8 mouse cellular contexts compared by ENCODE assay signal in genomic region chr3:88552082-88552645, GRCm38 (mm10). TPM values are rescaled to one million over a fixed set of nuclear protein-coding genes. Genes with fewer than 3 reads are reported as not detected.
A peak's percentile ranks its signal among the peaks of the same experiment; 100 is the strongest.
DNase-seq lines count a peak whose midpoint lies in the region; ATAC-seq and TF ChIP-seq lines count a peak whose summit lies in the region.

No protein-coding gene starts in this region.

- H3K36me3 ChIP-seq in embryonic facial prominence, embryonic 13.5 days = peaks cover 24% of the 10 kb centered on the region
- H3K36me3 ChIP-seq in intestine, embryonic 15.5 days = peaks cover 14% of the 10 kb centered on the region; the same call in 1 of the 2 replicates
- peaks cover 7% of the 10 kb centered on the region; the same call in 1 of the 2 replicates for H3K36me3 ChIP-seq in neural tube, embryonic 14.5 days (ENCODE audit: control insufficient read depth, insufficient read depth, low read length)

- intact Hi-C loops in left cerebral cortex, adult 2 months (cut with DNase I) = no loop called here

- peak overlapping the region; percentile 82 for H3K9ac ChIP-seq in embryonic facial prominence, embryonic 13.5 days
- peak overlapping the region; percentile 78 for H3K9ac ChIP-seq in intestine, embryonic 15.5 days
- H3K9ac ChIP-seq in neural tube, embryonic 14.5 days (replicated peaks; ENCODE audit: low read depth, low read length) = peak overlapping the region; percentile 89

- H3K27ac ChIP-seq in left cerebral cortex, adult 2 months = peak overlapping the region; percentile 83
- H3K27ac ChIP-seq in embryonic facial prominence, embryonic 13.5 days = peak overlapping the region; percentile 96
- peak overlapping the region; percentile 94 for H3K27ac ChIP-seq in intestine, embryonic 15.5 days
- H3K27ac ChIP-seq in neural tube, embryonic 14.5 days (ENCODE audit: low read depth, low read length) = peak overlapping the region; percentile 92

- TF ChIP-seq CTCF in left cerebral cortex, adult 2 months (IDR thresholded peaks at IDR 0.05) = no peak

- H3K4me2 ChIP-seq in embryonic facial prominence, embryonic 13.5 days = peak overlapping the region; percentile 81
- peak overlapping the region; percentile 85 for H3K4me2 ChIP-seq in intestine, embryonic 15.5 days (replicated peaks)
- peak overlapping the region; percentile 86 for H3K4me2 ChIP-seq in neural tube, embryonic 14.5 days (ENCODE audit: low read depth, low read length)

- peaks cover 29% of the 10 kb centered on the region for H3K4me1 ChIP-seq in embryonic facial prominence, embryonic 13.5 days
- peaks cover 22% of the 10 kb centered on the region; the same call in 1 of the 2 replicates for H3K4me1 ChIP-seq in intestine, embryonic 15.5 days (replicated peaks)
- H3K4me1 ChIP-seq in neural tube, embryonic 14.5 days (ENCODE audit: control insufficient read depth, insufficient read depth, low read length) = peaks cover 25% of the 10 kb centered on the region

- peak overlapping the region; percentile 94 for H3K4me3 ChIP-seq in left cerebral cortex, adult 2 months
- H3K4me3 ChIP-seq in embryonic facial prominence, embryonic 13.5 days = peak overlapping the region; percentile 73
- H3K4me3 ChIP-seq in intestine, embryonic 15.5 days (replicated peaks) = peak overlapping the region; percentile 85
- H3K4me3 ChIP-seq in neural tube, embryonic 14.5 days (ENCODE audit: low read depth, low read length) = peak overlapping the region; percentile 52

- no peaks in the 10 kb centered on the region for H3K27me3 ChIP-seq in embryonic facial prominence, embryonic 13.5 days
- H3K27me3 ChIP-seq in intestine, embryonic 15.5 days (replicated peaks) = no peaks in the 10 kb centered on the region
- H3K27me3 ChIP-seq in neural tube, embryonic 14.5 days (ENCODE audit: control insufficient read depth, insufficient read depth, low read length) = no peaks in the 10 kb centered on the region

- WGBS in embryonic facial prominence, embryonic 13.5 days = 19% methylated on average over 16 of the region's 16 CpGs
- WGBS in intestine, embryonic 15.5 days = 15% methylated on average over 16 of the region's 16 CpGs
- 24% methylated on average over 16 of the region's 16 CpGs for WGBS in neural tube, embryonic 14.5 days

- DNase-seq in left cerebral cortex, adult 2 months (ENCODE audit: extremely low spot score in 1 of 2, low spot score in 2 of 2) = no peak
- no peak for DNase-seq in left cerebral cortex, adult 9 months (ENCODE audit: low spot score in 2 of 2)
- no peak for DNase-seq in adrenal gland, postnatal 10 days
- no peak for DNase-seq in cerebellum, adult 8-10 months
- DNase-seq in layer of hippocampus, adult 18-20 months (ENCODE audit: low spot score in 2 of 2) = no peak

- ATAC-seq in embryonic facial prominence, embryonic 13.5 days (ENCODE audit: insufficient number of reproducible peaks, insufficient read depth, low FRiP score, low TSS enrichment, low read depth) = no peak
- no peak for ATAC-seq in intestine, embryonic 15.5 days
- ATAC-seq in neural tube, embryonic 14.5 days (ENCODE audit: low read depth) = no peak

- H3K9me3 ChIP-seq in embryonic facial prominence, embryonic 13.5 days = no peaks in the 10 kb centered on the region
- H3K9me3 ChIP-seq in intestine, embryonic 15.5 days = no peaks in the 10 kb centered on the region
- no peaks in the 10 kb centered on the region for H3K9me3 ChIP-seq in neural tube, embryonic 14.5 days (ENCODE audit: control insufficient read depth, low read length)

RNA-seq across cellular contexts. Expression of gene Lamtor2, which starts 0.7 kb away (rescaled TPM):
- total RNA-seq in left cerebral cortex, adult 2 months (2021) = 10 to 100 TPM; 98.3 to 99.1 TPM
- 164 and 169 TPM in 2 replicates for polyA plus RNA-seq in embryonic facial prominence, embryonic 13.5 days (2015; fragmentation: Nextera tagmentation; extraction: Ambion mirVana)
- 188 and 231 TPM in 2 replicates for polyA plus RNA-seq in intestine, embryonic 15.5 days (2015; fragmentation: Nextera tagmentation; extraction: Ambion mirVana)
- 97.0 and 106 TPM in 2 replicates for polyA plus RNA-seq in neural tube, embryonic 14.5 days (2014; fragmentation: Nextera tagmentation; extraction: Ambion mirVana)
- 100 to 1,000 TPM; 131 to 132 TPM for total RNA-seq in adrenal gland, postnatal 10 days (2021)
- total RNA-seq in layer of hippocampus, adult 18-20 months (2021) = 100 to 1,000 TPM; 112 to 113 TPM

RNA-seq across cellular contexts. Expression of gene Ubqln4, which starts 1.4 kb away (rescaled TPM):
- total RNA-seq in left cerebral cortex, adult 2 months (2021) = 100 to 1,000 TPM; 137 to 148 TPM
- 43.0 and 44.6 TPM in 2 replicates for polyA plus RNA-seq in embryonic facial prominence, embryonic 13.5 days (2015; fragmentation: Nextera tagmentation; extraction: Ambion mirVana)
- polyA plus RNA-seq in intestine, embryonic 15.5 days (2015; fragmentation: Nextera tagmentation; extraction: Ambion mirVana) = 43.6 and 43.7 TPM in 2 replicates
- 43.5 and 44.1 TPM in 2 replicates for polyA plus RNA-seq in neural tube, embryonic 14.5 days (2014; fragmentation: Nextera tagmentation; extraction: Ambion mirVana)
- 10 to 100 TPM; 63.9 to 73.1 TPM for total RNA-seq in adrenal gland, postnatal 10 days (2021)
- 100 to 1,000 TPM; 118 to 122 TPM for total RNA-seq in layer of hippocampus, adult 18-20 months (2021)

RNA-seq across cellular contexts. Expression of gene Rab25, which starts 4.1 kb away (rescaled TPM):
- total RNA-seq in left cerebral cortex, adult 2 months (2021) = not detected
- polyA plus RNA-seq in embryonic facial prominence, embryonic 13.5 days (2015; fragmentation: Nextera tagmentation; extraction: Ambion mirVana) = 18.6 and 19.5 TPM in 2 replicates
- polyA plus RNA-seq in intestine, embryonic 15.5 days (2015; fragmentation: Nextera tagmentation; extraction: Ambion mirVana) = 75.2 and 89.8 TPM in 2 replicates
- not detected in 2 replicates for polyA plus RNA-seq in neural tube, embryonic 14.5 days (2014; fragmentation: Nextera tagmentation; extraction: Ambion mirVana)
- not detected for total RNA-seq in adrenal gland, postnatal 10 days (2021)
- total RNA-seq in layer of hippocampus, adult 18-20 months (2021) = not detected

RNA-seq across cellular contexts. Expression of gene Mex3a, which starts 20.0 kb away (rescaled TPM):
- total RNA-seq in left cerebral cortex, adult 2 months (2021) = 1 to 10 TPM; 3.2 TPM
- 32.2 and 33.4 TPM in 2 replicates for polyA plus RNA-seq in embryonic facial prominence, embryonic 13.5 days (2015; fragmentation: Nextera tagmentation; extraction: Ambion mirVana)
- polyA plus RNA-seq in intestine, embryonic 15.5 days (2015; fragmentation: Nextera tagmentation; extraction: Ambion mirVana) = 9.6 and 11.2 TPM in 2 replicates
- 34.0 and 35.3 TPM in 2 replicates for polyA plus RNA-seq in neural tube, embryonic 14.5 days (2014; fragmentation: Nextera tagmentation; extraction: Ambion mirVana)
- 1 to 10 TPM; 5.5 to 5.6 TPM for total RNA-seq in adrenal gland, postnatal 10 days (2021)
- 1 to 10 TPM; 2.0 to 2.2 TPM for total RNA-seq in layer of hippocampus, adult 18-20 months (2021)

RNA-seq across cellular contexts. Expression of gene Ssr2, which starts 23.5 kb away (rescaled TPM):
- total RNA-seq in left cerebral cortex, adult 2 months (2021) = 10 to 100 TPM; 90.2 to 90.3 TPM
- 259 and 274 TPM in 2 replicates for polyA plus RNA-seq in embryonic facial prominence, embryonic 13.5 days (2015; fragmentation: Nextera tagmentation; extraction: Ambion mirVana)
- 338 and 390 TPM in 2 replicates for polyA plus RNA-seq in intestine, embryonic 15.5 days (2015; fragmentation: Nextera tagmentation; extraction: Ambion mirVana)
- 127 and 143 TPM in 2 replicates for polyA plus RNA-seq in neural tube, embryonic 14.5 days (2014; fragmentation: Nextera tagmentation; extraction: Ambion mirVana)
- 100 to 1,000 TPM; 221 to 247 TPM for total RNA-seq in adrenal gland, postnatal 10 days (2021)
- total RNA-seq in layer of hippocampus, adult 18-20 months (2021) = 10 to 100 TPM; 91.5 to 97.2 TPM
